Comparison of ENCODE assay signal across 8 mouse cellular contexts in genomic region chr5:125388358-125389092, GRCm38 (mm10). TPM values are rescaled to one million over a fixed set of nuclear protein-coding genes. Genes with fewer than 3 reads are reported as not detected.
DNase-seq lines count a peak whose midpoint lies in the region; ATAC-seq and TF ChIP-seq lines count a peak whose summit lies in the region.

No protein-coding gene starts in this region.

- no peaks in the 10 kb centered on the region for H3K27me3 ChIP-seq in spleen, adult 2 months (ENCODE audit: control insufficient read depth, insufficient read depth, low read length)
- no peaks in the 10 kb centered on the region for H3K27me3 ChIP-seq in liver, embryonic 11.5 days (replicated peaks; ENCODE audit: control insufficient read depth, insufficient read depth, low read length)

- peak overlapping the region; percentile 93 for H3K4me3 ChIP-seq in spleen, adult 2 months (ENCODE audit: extremely low read depth, insufficient read depth, insufficient read length)
- peak overlapping the region; percentile 95 for H3K4me3 ChIP-seq in liver, embryonic 11.5 days (ENCODE audit: low read depth, low read length)

- H3K9me3 ChIP-seq in liver, embryonic 11.5 days (ENCODE audit: control insufficient read depth, low read length): no peaks in the 10 kb centered on the region

- H3K9ac ChIP-seq in liver, embryonic 11.5 days (ENCODE audit: low read depth, low read length): peak overlapping the region; percentile 97

- no peak for ATAC-seq in CD4-positive, CD25-positive, alpha-beta regulatory T cell, adult 4 months
- ATAC-seq in liver, embryonic 11.5 days (replicated peaks; ENCODE audit: low FRiP score): no peak

- H3K36me3 ChIP-seq in spleen, adult 2 months (ENCODE audit: control insufficient read depth, insufficient read depth, low read length): peaks cover 20% of the 10 kb centered on the region
- H3K36me3 ChIP-seq in liver, embryonic 11.5 days (ENCODE audit: control insufficient read depth, insufficient read depth, low read length): peaks cover 12% of the 10 kb centered on the region

- no peak for TF ChIP-seq POLR2A in spleen, adult 2 months (IDR thresholded peaks at IDR 0.05; ENCODE audit: low read depth, low read length)

- DNase-seq in CD4-positive, CD25-positive, alpha-beta regulatory T cell, adult 2 months (ENCODE audit: low read depth, low spot score): peak; percentile 38
- no peak for DNase-seq in spleen, adult 2 months (ENCODE audit: low read depth in 1 of 2, low spot score in 2 of 2)
- no peak for DNase-seq in spleen, postnatal 36 days (ENCODE audit: low spot score in 2 of 2)
- no peak for DNase-seq in liver, embryonic 11.5 days (ENCODE audit: low spot score)
- DNase-seq in retina, postnatal 1 day: no peak
- DNase-seq in ovary, adult 18-20 months (ENCODE audit: low spot score): no peak
- no peak for DNase-seq in ovary, postnatal 10 days (ENCODE audit: low spot score)

- 8% methylated on average over 13 of the region's 13 CpGs for WGBS in spleen, adult 2 months
- WGBS in liver, embryonic 11.5 days: 21% methylated on average over 13 of the region's 13 CpGs

- H3K27ac ChIP-seq in spleen, adult 2 months (ENCODE audit: insufficient read depth, low read length): peak overlapping the region; percentile 97
- H3K27ac ChIP-seq in liver, embryonic 11.5 days (ENCODE audit: low read depth, low read length): peak overlapping the region; percentile 94

- H3K4me1 ChIP-seq in spleen, adult 2 months (ENCODE audit: control insufficient read depth, insufficient read depth, insufficient read length): peaks cover 7% of the 10 kb centered on the region
- peaks cover 20% of the 10 kb centered on the region for H3K4me1 ChIP-seq in liver, embryonic 11.5 days (replicated peaks; ENCODE audit: control insufficient read depth, insufficient read depth, low read length)

- no peak for TF ChIP-seq CTCF in spleen, adult 2 months (IDR thresholded peaks at IDR 0.05; ENCODE audit: extremely low read depth, insufficient read depth, insufficient read length, insufficient replicate concordance)

- peak overlapping the region; percentile 76 for H3K4me2 ChIP-seq in liver, embryonic 11.5 days

RNA-seq across cellular contexts. Expression of gene Gm10382, which starts 0.6 kb away (rescaled TPM):
- 1 to 10 TPM in 1 of 2 experiments, under 1 TPM in 1; 0.70 to 1.0 TPM for polyA plus RNA-seq in CD4-positive, CD25-positive, alpha-beta regulatory T cell, adult 4 months (2017; shearing (Covaris generic))
- 0.08 and 0.15 TPM in 2 replicates for polyA plus RNA-seq in spleen, adult 2 months (2012; rRNA removed)
- polyA plus RNA-seq in liver, embryonic 11.5 days (2014; fragmentation: Nextera tagmentation; extraction: Ambion mirVana): 0.18 and 0.34 TPM in 2 replicates

RNA-seq across cellular contexts. Expression of gene Ubc, which starts 1.5 kb away (rescaled TPM):
- 1,000 to 10,000 TPM in 1 of 2 experiments, 100 to 1,000 TPM in 1; 954 to 1,216 TPM for polyA plus RNA-seq in CD4-positive, CD25-positive, alpha-beta regulatory T cell, adult 4 months (2017; shearing (Covaris generic))
- polyA plus RNA-seq in spleen, adult 2 months (2012; rRNA removed): 316 and 423 TPM in 2 replicates
- polyA plus RNA-seq in liver, embryonic 11.5 days (2014; fragmentation: Nextera tagmentation; extraction: Ambion mirVana): 772 and 827 TPM in 2 replicates

RNA-seq across cellular contexts. Expression of gene Dhx37, which starts 45.4 kb away (rescaled TPM):
- 1 to 10 TPM; 8.4 to 8.6 TPM for polyA plus RNA-seq in CD4-positive, CD25-positive, alpha-beta regulatory T cell, adult 4 months (2017; shearing (Covaris generic))
- polyA plus RNA-seq in spleen, adult 2 months (2012; rRNA removed): 17.0 and 21.0 TPM in 2 replicates
- polyA plus RNA-seq in liver, embryonic 11.5 days (2014; fragmentation: Nextera tagmentation; extraction: Ambion mirVana): 18.5 and 19.4 TPM in 2 replicates

RNA-seq across cellular contexts. Expression of gene Scarb1, which starts 47.6 kb away (rescaled TPM):
- 10 to 100 TPM in 1 of 2 experiments, 1 to 10 TPM in 1; 5.9 to 11.6 TPM for polyA plus RNA-seq in CD4-positive, CD25-positive, alpha-beta regulatory T cell, adult 4 months (2017; shearing (Covaris generic))
- 76.0 and 93.6 TPM in 2 replicates for polyA plus RNA-seq in spleen, adult 2 months (2012; rRNA removed)
- polyA plus RNA-seq in liver, embryonic 11.5 days (2014; fragmentation: Nextera tagmentation; extraction: Ambion mirVana): 104 and 108 TPM in 2 replicates

RNA-seq across cellular contexts. Expression of gene Bri3bp, which starts 52.8 kb away (rescaled TPM):
- polyA plus RNA-seq in CD4-positive, CD25-positive, alpha-beta regulatory T cell, adult 4 months (2017; shearing (Covaris generic)): 1 to 10 TPM; 4.3 to 7.5 TPM
- 21.2 and 21.5 TPM in 2 replicates for polyA plus RNA-seq in spleen, adult 2 months (2012; rRNA removed)
- polyA plus RNA-seq in liver, embryonic 11.5 days (2014; fragmentation: Nextera tagmentation; extraction: Ambion mirVana): 63.6 and 67.9 TPM in 2 replicates
